Mouse (Mus musculus) left cerebral cortex, adult 11 months (tissue): ENCODE measurements around the gene Lonrf3.
A peak's percentile ranks its signal among the peaks of the same experiment; 100 is the strongest.

Source experiments
- DNase-seq: peaks from one replicate; pipeline ENCODE4 v3.0.0; 2022; ENCODE audit warnings: low spot score

The Lonrf3 gene

GRCm38 (mm10) chrX:36328271-36329039 is at the start of gene Lonrf3:
Gene Lonrf3, plus strand, starts transcription at chrX:36328353.
- peak; percentile 70 for DNase-seq

GRCm38 (mm10) chrX:36278750-36279149 is 49.4 kb upstream of the Lonrf3 start:
- no peak for DNase-seq

GRCm38 (mm10) chrX:36311420-36311819 is 16.7 kb upstream of the Lonrf3 start:
- DNase-seq: peak; percentile 26

GRCm38 (mm10) chrX:36327491-36328255 is 480 bp upstream of the Lonrf3 start:
- no peak for DNase-seq

GRCm38 (mm10) chrX:36329040-36329649 is 992 bp downstream of the Lonrf3 start:
- DNase-seq: no peak

GRCm38 (mm10) chrX:36329849-36330411 is 1.8 kb downstream of the Lonrf3 start:
- no peak for DNase-seq

- no peak for DNase-seq
Measured at GRCm38 (mm10) chrX:36352446-36352845, 24.3 kb downstream of the Lonrf3 start.

- DNase-seq: no peak
Measured at GRCm38 (mm10) chrX:36385340-36385739, 57.2 kb downstream of the Lonrf3 start.

GRCm38 (mm10) chrX:36389971-36390370 is 61.8 kb downstream of the Lonrf3 start:
- DNase-seq: peak; percentile 31

GRCm38 (mm10) chrX:36390503-36390902 is 62.4 kb downstream of the Lonrf3 start:
- DNase-seq: no peak

GRCm38 (mm10) chrX:36392672-36393071 is 64.5 kb downstream of the Lonrf3 start:
- no peak for DNase-seq

GRCm38 (mm10) chrX:36393279-36393678 is 65.1 kb downstream of the Lonrf3 start:
- no peak for DNase-seq

GRCm38 (mm10) chrX:36400980-36401379 is 72.8 kb downstream of the Lonrf3 start, which contains the start of gene Gm6268:
Gene Gm6268, plus strand, starts transcription at chrX:36401280.
- DNase-seq: no peak

- DNase-seq: no peak
Measured at GRCm38 (mm10) chrX:36402316-36402715, 74.2 kb downstream of the Lonrf3 start.
